Mouse (Mus musculus) intestine, postnatal 0 days (tissue): ENCODE data around the gene 1700028P14Rik. TPM values are rescaled to one million over a fixed set of nuclear protein-coding genes. Genes with fewer than 3 reads are reported as not detected.

ENCODE experiments used
- ATAC-seq: fragments of 200-750 bp; cut with Nextera tagmentation; 2 replicates; pipeline ENCODE4 v1.8.0; 2017; ENCODE audit warnings: mild to moderate bottlenecking, moderate TSS enrichment, moderate library complexity
- H3K27ac ChIP-seq: fragments of 300-500 bp; sonication (generic); 2 replicates; pipeline ENCODE4 v1.5.1; 2014; ENCODE audit warnings: mild to moderate bottlenecking, low read depth, low read length, moderate library complexity
- H3K27me3 ChIP-seq: fragments of 300-500 bp; sonication (generic); replicated peaks from 2 replicates; pipeline ENCODE4 v1.6.1; 2014; ENCODE audit warnings: low read length, mixed read lengths; ENCODE audit not compliant: control insufficient read depth, insufficient read depth
- H3K36me3 ChIP-seq: fragments of 300-500 bp; sonication (generic); 2 replicates; pipeline ENCODE4 v1.6.1; 2014; ENCODE audit warnings: mild to moderate bottlenecking, moderate library complexity; ENCODE audit not compliant: control insufficient read depth, insufficient read depth
- H3K4me1 ChIP-seq: fragments of 300-500 bp; sonication (generic); replicated peaks from 2 replicates; pipeline ENCODE4 v1.6.1; 2014; ENCODE audit warnings: antibody characterized with exemption, low read length, mixed read lengths; ENCODE audit not compliant: control insufficient read depth, insufficient read depth
- H3K4me2 ChIP-seq: fragments of 300-500 bp; sonication (generic); replicated peaks from 2 replicates; pipeline ENCODE4 v1.6.1; 2014; ENCODE audit warnings: low read depth, mild to moderate bottlenecking, moderate library complexity
- H3K4me3 ChIP-seq: fragments of 300-500 bp; sonication (generic); 2 replicates; pipeline ENCODE4 v1.5.1; 2014; ENCODE audit warnings: low read depth, low read length
- H3K9ac ChIP-seq: fragments of 300-500 bp; sonication (generic); 2 replicates; pipeline ENCODE4 v1.6.1; 2014; ENCODE audit warnings: mild to moderate bottlenecking, low read depth, low read length
- H3K9me3 ChIP-seq: fragments of 300-500 bp; sonication (generic); 2 replicates; pipeline ENCODE4 v1.6.1; 2016; ENCODE audit warnings: mixed run types; ENCODE audit not compliant: control insufficient read depth
- CTCF ChIP-seq: sonication (generic); IDR thresholded peaks from 2 replicates; pipeline ENCODE4 v1.5.1; 2016; ENCODE audit warnings: low read depth, mild to moderate bottlenecking, control low read depth, antibody characterized with exemption, moderate library complexity
- WGBS: fragments of 180-500 bp; shearing (Covaris S2); extraction: QIAGEN DNeasy Blood & Tissue Kit; methylation state at CpG from one replicate; pipeline ENCODE4 v1.1.7; 2014; 5-methylcytosine and 5-hydroxymethylcytosine counted together
- polyA plus RNA-seq: library from polyadenylated mRNA; unstranded; fragments of >200 nt; fragmentation: Nextera tagmentation; extraction: Ambion mirVana; gene quantifications from 2 replicates; pipeline ENCODE4 v1.2.1, GENCODE M21; 2015

Gene 1700028P14Rik
- polyA plus RNA-seq, 1 experiment from 2014 or later = 0.66 TPM

GRCm38 (mm10) chr19:23658350-23658749, 5.7 kb upstream of the 1700028P14Rik start:
- Histone ChIP-seq H3K4me1 (no peaks in the 10 kb centered on the region), H3K27ac (no peak overlapping the region), H3K4me3 (no peak overlapping the region), H3K9ac (no peak overlapping the region), H3K36me3 (no peaks in the 10 kb centered on the region), H3K9me3 (no peaks in the 10 kb centered on the region), H3K27me3 (no peaks in the 10 kb centered on the region), H3K4me2 (no peak overlapping the region)
- no peak for TF ChIP-seq CTCF
- ATAC-seq = no peak
- 87% methylated on average over 4 of the region's 4 CpGs for WGBS

GRCm38 (mm10) chr19:23657261-23657932, 4.8 kb upstream of the 1700028P14Rik start:
- no peak overlapping the region for H3K27ac ChIP-seq
- peak overlapping the region; percentile 30 for H3K4me2 ChIP-seq
- no peak for ATAC-seq

GRCm38 (mm10) chr19:23653154-23653553, 542 bp upstream of the 1700028P14Rik start:
- no peak overlapping the region for H3K9ac ChIP-seq
- H3K4me3 ChIP-seq = no peak overlapping the region
- no peaks in the 10 kb centered on the region for H3K36me3 ChIP-seq
- no peak overlapping the region for H3K4me2 ChIP-seq
- H3K9me3 ChIP-seq = no peaks in the 10 kb centered on the region
- TF ChIP-seq CTCF = no peak
- 91% methylated on average over 5 of the region's 5 CpGs for WGBS
- H3K4me1 ChIP-seq = no peaks in the 10 kb centered on the region
- no peaks in the 10 kb centered on the region for H3K27me3 ChIP-seq
- ATAC-seq = no peak
- no peak overlapping the region for H3K27ac ChIP-seq

More at GRCm38 (mm10) chr19:23657261-23657932, 4.8 kb upstream of the 1700028P14Rik start:
- Histone ChIP-seq H3K36me3 (no peaks in the 10 kb centered on the region), H3K4me3 (no peak overlapping the region), H3K9me3 (no peaks in the 10 kb centered on the region), H3K4me1 (no peaks in the 10 kb centered on the region), H3K9ac (no peak overlapping the region), H3K27me3 (no peaks in the 10 kb centered on the region)
- WGBS = 24% methylated on average over 12 of the region's 12 CpGs
- TF ChIP-seq CTCF = no peak

GRCm38 (mm10) chr19:23647308-23647707, 5.3 kb downstream of the 1700028P14Rik start:
- Histone ChIP-seq H3K4me2 (no peak overlapping the region), H3K4me3 (no peak overlapping the region), H3K9me3 (no peaks in the 10 kb centered on the region), H3K27me3 (no peaks in the 10 kb centered on the region), H3K27ac (no peak overlapping the region), H3K36me3 (no peaks in the 10 kb centered on the region), H3K9ac (no peak overlapping the region), H3K4me1 (no peaks in the 10 kb centered on the region)
- TF ChIP-seq CTCF = no peak
- WGBS = 91% methylated on average over 7 of the region's 7 CpGs
- ATAC-seq = no peak

- no peaks in the 10 kb centered on the region for H3K9me3 ChIP-seq
- TF ChIP-seq CTCF = no peak
- no peaks in the 10 kb centered on the region for H3K36me3 ChIP-seq
- no peaks in the 10 kb centered on the region for H3K4me1 ChIP-seq
- H3K4me2 ChIP-seq = no peak overlapping the region
- no peak overlapping the region for H3K9ac ChIP-seq
- no peak overlapping the region for H3K27ac ChIP-seq
- H3K27me3 ChIP-seq = no peaks in the 10 kb centered on the region
- 78% methylated on average over 7 of the region's 7 CpGs for WGBS
- H3K4me3 ChIP-seq = no peak overlapping the region
- ATAC-seq = no peak
Measured at GRCm38 (mm10) chr19:23645347-23645746, 7.3 kb downstream of the 1700028P14Rik start.

- no peak overlapping the region for H3K4me2 ChIP-seq
- H3K36me3 ChIP-seq = no peaks in the 10 kb centered on the region
- TF ChIP-seq CTCF = no peak
- H3K4me1 ChIP-seq = no peaks in the 10 kb centered on the region
- no peaks in the 10 kb centered on the region for H3K9me3 ChIP-seq
- no peak overlapping the region for H3K4me3 ChIP-seq
- H3K27ac ChIP-seq = no peak overlapping the region
- WGBS = 88% methylated on average over 5 of the region's 5 CpGs
- no peaks in the 10 kb centered on the region for H3K27me3 ChIP-seq
- H3K9ac ChIP-seq = no peak overlapping the region
- no peak for ATAC-seq
Measured at GRCm38 (mm10) chr19:23643819-23644218, 8.8 kb downstream of the 1700028P14Rik start.
